Mouse (Mus musculus) right cerebral cortex, adult 18-20 months (tissue): Measurements from ENCODE around the gene Olfr483.

Experiments used
- DNase-seq: peaks from one replicate; pipeline ENCODE4 v3.0.0; 2022; ENCODE audit warnings: mixed read lengths

The Olfr483 gene

DNA sequence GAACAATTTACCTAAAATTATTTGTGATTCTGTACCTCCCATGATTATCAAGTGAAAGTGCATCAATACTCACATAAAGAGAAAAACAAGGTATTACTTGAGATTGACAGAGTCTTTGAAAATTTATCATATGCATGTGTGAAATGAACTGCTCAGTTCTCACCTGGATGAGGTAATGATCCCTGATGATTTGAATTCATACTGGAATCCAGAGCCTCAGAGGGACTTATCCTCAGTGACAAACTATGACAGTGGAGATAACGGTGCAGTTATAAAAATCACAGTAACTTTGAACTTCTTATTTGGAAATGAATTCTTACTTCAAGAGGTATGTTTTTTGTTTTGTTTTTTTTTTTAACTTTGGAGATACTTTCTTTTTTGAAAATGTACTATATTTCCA lies at the start of gene Olfr483:
Gene Olfr483, plus strand, starts transcription at position 301 of the 400 bp plus-strand sequence.
- no peak for DNase-seq

DNA sequence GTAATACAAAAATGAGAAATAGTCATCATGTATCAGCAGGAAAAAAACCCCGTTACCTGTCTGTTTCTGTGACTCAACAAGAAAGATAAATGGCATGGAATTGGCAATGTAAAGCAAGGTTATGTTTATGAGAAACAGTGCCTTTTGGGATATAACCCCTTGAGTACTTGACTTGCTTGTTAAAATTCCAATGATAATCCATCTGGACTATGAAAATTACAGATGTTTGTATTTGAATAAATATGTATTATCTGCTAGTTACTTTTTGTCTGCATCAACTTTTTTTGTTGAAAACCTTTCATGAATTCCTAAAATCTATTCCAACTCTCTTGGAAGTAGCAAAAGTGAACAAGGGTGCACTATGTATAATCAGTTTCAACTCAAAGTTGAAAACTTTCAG lies 33.4 kb upstream of the Olfr483 start, which contains the start of gene Olfr480:
Gene Olfr480, minus strand, starts transcription at position 101 of the 400 bp plus-strand sequence.
- DNase-seq = no peak

DNA sequence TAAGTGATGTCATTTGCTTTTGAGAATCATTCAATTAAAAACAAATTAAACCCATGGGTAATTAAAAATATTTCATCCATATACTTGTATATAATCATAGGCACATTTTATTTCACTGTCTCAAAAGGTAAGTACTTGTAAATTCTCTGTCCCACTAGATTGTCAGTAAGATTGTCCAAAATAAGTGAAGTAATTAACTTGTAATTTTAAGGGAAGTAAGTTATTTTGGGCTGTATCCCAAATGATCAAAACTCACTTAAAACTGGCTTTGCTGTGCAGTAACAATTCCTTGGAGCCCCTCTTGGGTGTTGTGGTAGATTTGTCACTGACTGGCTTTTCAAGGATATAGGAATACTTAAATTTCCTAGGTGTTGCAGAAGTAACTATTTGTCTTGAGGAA lies 21.1 kb upstream of the Olfr483 start, which contains the start of gene Olfr481:
Gene Olfr481, plus strand, starts transcription at position 301 of the 400 bp plus-strand sequence.
- no peak for DNase-seq

DNA sequence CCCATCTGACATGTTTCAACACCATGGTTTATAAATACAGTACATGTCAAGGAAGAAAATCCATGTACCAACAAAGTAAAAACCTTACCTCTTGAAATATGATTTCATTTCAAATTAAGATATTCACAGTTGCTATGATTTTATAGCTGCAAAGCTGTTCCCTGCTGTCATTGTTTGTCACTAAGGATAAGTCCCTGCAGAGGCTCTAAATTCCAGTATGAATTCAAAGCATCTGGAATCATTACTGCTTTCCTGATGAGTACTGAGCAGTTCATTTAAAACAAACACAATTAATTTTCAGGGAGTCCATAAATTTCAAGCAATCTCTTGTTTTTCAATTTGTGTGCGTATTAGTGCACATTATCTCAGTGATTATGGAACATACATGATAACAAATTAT lies 3.2 kb upstream of the Olfr483 start, which contains the start of gene Olfr482:
Gene Olfr482, minus strand, starts transcription at position 101 of the 400 bp plus-strand sequence.
- DNase-seq = no peak

DNA sequence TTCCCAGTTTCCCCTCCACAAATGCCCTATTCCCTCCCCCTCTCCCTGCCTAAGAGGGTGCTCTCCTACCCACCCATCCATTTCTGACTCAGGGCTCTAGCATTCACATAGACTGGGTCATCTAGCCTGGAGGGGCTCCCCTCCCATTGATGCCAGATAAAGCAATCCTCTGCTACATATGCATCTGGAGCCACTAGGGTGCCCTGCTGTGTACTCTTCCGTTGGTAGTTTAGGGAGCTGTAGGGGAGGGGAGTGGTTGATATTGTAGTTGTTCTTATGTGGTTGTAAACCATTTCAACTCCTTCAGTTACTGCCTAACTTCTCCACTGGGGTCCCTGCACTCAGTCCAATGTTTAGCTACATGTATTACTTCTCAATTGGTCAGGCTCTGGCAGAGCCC lies 20.0 kb downstream of the Olfr483 start:
- no peak for DNase-seq

DNA sequence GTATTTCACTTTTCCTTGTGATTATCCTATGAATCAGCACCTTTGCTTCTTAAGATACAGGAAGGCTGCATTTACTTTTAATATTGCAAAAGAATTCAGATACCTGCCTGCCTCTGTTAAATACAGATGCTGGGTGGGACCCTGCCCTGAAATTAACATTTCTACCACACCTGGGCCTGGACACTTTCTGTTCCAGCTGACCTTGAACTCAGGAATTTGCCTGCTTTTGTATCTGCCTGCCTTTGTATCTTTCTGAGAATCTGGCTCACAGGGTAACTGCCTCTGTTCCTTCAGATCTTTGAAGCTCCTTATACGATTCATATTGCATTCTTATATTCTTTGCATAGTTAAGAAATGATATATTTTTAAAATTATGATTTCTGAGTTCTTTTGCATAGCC lies 20.8 kb downstream of the Olfr483 start:
- no peak for DNase-seq

DNA sequence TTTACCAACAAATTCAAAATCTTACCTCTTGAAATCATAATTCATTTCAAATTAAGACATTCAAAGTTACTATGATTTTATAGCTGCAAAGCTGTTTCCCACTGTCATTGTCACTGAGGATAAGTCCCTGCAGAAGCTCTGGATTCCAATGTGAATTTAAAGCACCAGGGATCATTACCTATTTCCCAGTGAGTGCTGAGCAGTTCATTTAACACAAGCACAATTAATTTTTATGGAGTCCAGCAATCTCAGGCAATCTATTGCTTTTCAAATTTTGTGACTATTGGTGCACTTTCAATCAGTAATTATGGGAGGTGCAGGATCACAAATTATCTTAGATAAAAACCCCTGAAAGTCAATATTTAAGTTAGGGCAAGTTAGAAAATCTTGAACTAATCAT lies 26.7 kb downstream of the Olfr483 start, which contains the start of gene Olfr484:
Gene Olfr484, minus strand, starts transcription at position 101 of the 400 bp plus-strand sequence.
- DNase-seq = no peak
